Mouse (Mus musculus): ENCODE measurements around the gene Rprd1b. TPM values are rescaled to one million over a fixed set of nuclear protein-coding genes. Genes with fewer than 3 reads are reported as not detected.

The Rprd1b gene
- polyA plus RNA-seq, 1 experiment, result 11.4 TPM

DNA sequence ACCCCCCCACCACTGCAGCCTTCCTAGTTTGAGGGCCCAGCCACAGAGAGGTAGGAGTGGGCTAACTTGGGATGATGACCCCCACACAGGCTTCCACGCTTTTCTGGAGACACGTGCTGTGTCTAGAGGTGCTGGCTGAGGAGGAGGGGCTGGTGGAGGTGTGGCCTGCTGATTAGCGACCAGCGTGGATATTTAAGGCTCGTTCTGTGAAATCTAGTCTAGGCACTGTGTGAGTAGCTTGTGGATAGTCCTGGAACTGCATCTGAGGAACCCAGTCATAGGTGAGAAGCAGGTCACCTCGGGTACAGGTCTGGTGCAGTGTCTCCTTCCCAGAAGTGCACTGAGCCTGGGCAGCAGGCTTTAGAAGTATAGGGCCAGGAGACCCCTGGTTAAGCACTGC is 88.4 kb downstream of the Rprd1b start:
- Histone ChIP-seq H3ac (ENCODE audit: control insufficient read depth, insufficient read length, low read depth) (no peak overlapping the region), H3K4me3 (ENCODE audit: insufficient read depth, poor library complexity, severe bottlenecking) (no peak overlapping the region), H3K79me3 (ENCODE audit: low read depth) (no peaks in the 10 kb centered on the region), H3K79me2 (ENCODE audit: control insufficient read depth, insufficient read depth) (no peaks in the 10 kb centered on the region), H3K27me3 (ENCODE audit: control insufficient read depth, insufficient read depth, insufficient read length) (no peaks in the 10 kb centered on the region), H3K36me3 (ENCODE audit: control insufficient read depth, insufficient read depth) (no peaks in the 10 kb centered on the region)
- no peak for TF ChIP-seq MYOG (IDR thresholded peaks at IDR 0.05; ENCODE audit: control insufficient read depth, extremely low read depth, insufficient read length)

DNA sequence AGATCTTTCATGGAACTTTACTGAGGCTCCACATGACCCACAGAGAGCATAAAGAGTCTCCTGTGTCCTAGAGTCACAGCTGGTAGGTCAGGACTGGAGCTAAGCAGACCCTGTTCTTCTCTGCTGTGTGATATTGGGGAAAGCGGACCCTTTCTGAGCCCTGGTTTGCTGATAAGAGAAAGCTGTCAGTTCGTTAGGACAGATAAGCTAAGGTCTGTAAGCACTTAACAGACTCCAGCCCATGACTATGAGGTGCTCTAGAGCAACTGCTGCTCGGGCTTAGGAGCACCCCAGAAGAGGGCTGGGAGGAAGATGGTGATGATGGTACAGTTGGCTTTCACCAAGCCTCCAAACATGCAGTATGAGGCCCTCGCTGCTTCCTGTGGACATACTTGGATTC is 90.8 kb downstream of the Rprd1b start:
- Histone ChIP-seq H3K79me2 (ENCODE audit: control insufficient read depth, insufficient read depth) (no peaks in the 10 kb centered on the region), H3ac (ENCODE audit: control insufficient read depth, insufficient read length, low read depth) (no peak overlapping the region), H3K79me3 (ENCODE audit: low read depth) (no peaks in the 10 kb centered on the region), H3K36me3 (ENCODE audit: control insufficient read depth, insufficient read depth) (no peaks in the 10 kb centered on the region), H3K27me3 (ENCODE audit: control insufficient read depth, insufficient read depth, insufficient read length) (no peaks in the 10 kb centered on the region), H3K4me3 (ENCODE audit: insufficient read depth, poor library complexity, severe bottlenecking) (no peak overlapping the region)
- TF ChIP-seq CTCF (IDR thresholded peaks at IDR 0.05; ENCODE audit: control insufficient read depth, insufficient read depth, insufficient read length) (no peak), MYOG (IDR thresholded peaks at IDR 0.05; ENCODE audit: control insufficient read depth, extremely low read depth, insufficient read length) (no peak), MYOD1 (IDR thresholded peaks at IDR 0.05; ENCODE audit: control insufficient read depth, insufficient read length, low read depth) (no peak), MAX (IDR thresholded peaks at IDR 0.05) (no peak), USF1 (IDR thresholded peaks at IDR 0.05; ENCODE audit: low read depth) (no peak)

DNA sequence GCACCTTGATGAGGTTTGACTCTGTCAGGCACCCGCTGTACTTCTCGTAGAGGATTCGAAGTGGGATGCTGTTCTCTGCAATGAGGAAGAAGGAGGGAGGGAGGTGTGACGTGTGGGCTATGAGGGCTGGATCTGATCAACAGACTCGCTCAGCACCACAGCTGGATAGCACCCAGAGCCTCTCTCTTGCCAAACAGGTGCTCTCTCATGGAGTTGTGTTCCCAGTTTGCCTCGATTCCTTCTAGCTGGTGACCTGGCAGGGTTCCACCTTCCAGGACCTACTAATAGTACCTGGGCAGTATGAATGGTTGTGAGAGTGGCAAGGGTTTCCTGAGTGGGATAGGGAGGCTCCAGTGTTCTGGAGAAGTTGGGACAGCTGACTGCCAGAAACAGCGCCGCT is 91.9 kb downstream of the Rprd1b start:
- H3K79me3 ChIP-seq (ENCODE audit: low read depth), result no peaks in the 10 kb centered on the region
- H3K36me3 ChIP-seq (ENCODE audit: control insufficient read depth, insufficient read depth), result no peaks in the 10 kb centered on the region
- TF ChIP-seq USF1 (IDR thresholded peaks at IDR 0.05; ENCODE audit: low read depth), result no peak
- TF ChIP-seq FOSL1 (IDR thresholded peaks at IDR 0.05; ENCODE audit: insufficient read depth, low read length, poor library complexity, severe bottlenecking), result no peak
- TF ChIP-seq MYOD1 (IDR thresholded peaks at IDR 0.05; ENCODE audit: control insufficient read depth, insufficient read length, low read depth), result no peak
- TF ChIP-seq CEBPB (IDR thresholded peaks at IDR 0.05; ENCODE audit: low read depth), result no peak
- TF ChIP-seq CTCF (IDR thresholded peaks at IDR 0.05; ENCODE audit: control insufficient read depth, insufficient read depth, insufficient read length), result no peak
- no peak for TF ChIP-seq MAX (IDR thresholded peaks at IDR 0.05)
- no peak for TF ChIP-seq MYOG (IDR thresholded peaks at IDR 0.05; ENCODE audit: control insufficient read depth, extremely low read depth, insufficient read length)
- H3K79me2 ChIP-seq (ENCODE audit: control insufficient read depth, insufficient read depth), result no peaks in the 10 kb centered on the region
- no peaks in the 10 kb centered on the region for H3K27me3 ChIP-seq (ENCODE audit: control insufficient read depth, insufficient read depth, insufficient read length)
- H3K4me3 ChIP-seq (ENCODE audit: insufficient read depth, poor library complexity, severe bottlenecking), result no peak overlapping the region
- no peak overlapping the region for H3ac ChIP-seq (ENCODE audit: control insufficient read depth, insufficient read length, low read depth)

DNA sequence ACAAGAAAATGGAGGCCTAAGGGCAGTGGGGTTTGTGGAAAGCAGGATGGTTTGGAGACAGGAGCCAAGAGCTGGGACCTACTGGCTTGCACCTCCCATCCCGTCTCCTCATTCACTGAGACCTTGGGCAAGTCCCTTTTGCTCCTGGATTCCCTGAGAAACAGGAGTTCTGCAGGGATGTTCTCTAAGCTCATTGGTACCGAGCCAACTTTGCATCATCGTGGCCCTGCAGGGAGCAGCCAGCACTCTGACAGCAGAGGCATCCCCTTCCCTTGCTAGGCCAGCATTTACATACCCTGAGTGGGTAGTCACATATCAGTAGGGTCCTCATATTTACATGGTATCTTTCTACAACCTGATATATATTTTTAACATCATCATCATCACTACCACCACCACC is 92.6 kb downstream of the Rprd1b start:
- no peaks in the 10 kb centered on the region for H3K36me3 ChIP-seq (ENCODE audit: control insufficient read depth, insufficient read depth)
- H3K27me3 ChIP-seq (ENCODE audit: control insufficient read depth, insufficient read depth, insufficient read length), result no peaks in the 10 kb centered on the region
- no peak overlapping the region for H3K4me3 ChIP-seq (ENCODE audit: insufficient read depth, poor library complexity, severe bottlenecking)
- no peaks in the 10 kb centered on the region for H3K79me2 ChIP-seq (ENCODE audit: control insufficient read depth, insufficient read depth)
- TF ChIP-seq CEBPB (IDR thresholded peaks at IDR 0.05; ENCODE audit: low read depth) (no peak), MYOD1 (IDR thresholded peaks at IDR 0.05; ENCODE audit: control insufficient read depth, insufficient read length, low read depth) (no peak), MYOG (IDR thresholded peaks at IDR 0.05; ENCODE audit: control insufficient read depth, extremely low read depth, insufficient read length) (no peak), MAX (IDR thresholded peaks at IDR 0.05) (no peak), USF1 (IDR thresholded peaks at IDR 0.05; ENCODE audit: low read depth) (no peak), CTCF (IDR thresholded peaks at IDR 0.05; ENCODE audit: control insufficient read depth, insufficient read depth, insufficient read length) (no peak), FOSL1 (IDR thresholded peaks at IDR 0.05; ENCODE audit: insufficient read depth, low read length, poor library complexity, severe bottlenecking) (no peak)
- no peak overlapping the region for H3ac ChIP-seq (ENCODE audit: control insufficient read depth, insufficient read length, low read depth)
- no peaks in the 10 kb centered on the region for H3K79me3 ChIP-seq (ENCODE audit: low read depth)

DNA sequence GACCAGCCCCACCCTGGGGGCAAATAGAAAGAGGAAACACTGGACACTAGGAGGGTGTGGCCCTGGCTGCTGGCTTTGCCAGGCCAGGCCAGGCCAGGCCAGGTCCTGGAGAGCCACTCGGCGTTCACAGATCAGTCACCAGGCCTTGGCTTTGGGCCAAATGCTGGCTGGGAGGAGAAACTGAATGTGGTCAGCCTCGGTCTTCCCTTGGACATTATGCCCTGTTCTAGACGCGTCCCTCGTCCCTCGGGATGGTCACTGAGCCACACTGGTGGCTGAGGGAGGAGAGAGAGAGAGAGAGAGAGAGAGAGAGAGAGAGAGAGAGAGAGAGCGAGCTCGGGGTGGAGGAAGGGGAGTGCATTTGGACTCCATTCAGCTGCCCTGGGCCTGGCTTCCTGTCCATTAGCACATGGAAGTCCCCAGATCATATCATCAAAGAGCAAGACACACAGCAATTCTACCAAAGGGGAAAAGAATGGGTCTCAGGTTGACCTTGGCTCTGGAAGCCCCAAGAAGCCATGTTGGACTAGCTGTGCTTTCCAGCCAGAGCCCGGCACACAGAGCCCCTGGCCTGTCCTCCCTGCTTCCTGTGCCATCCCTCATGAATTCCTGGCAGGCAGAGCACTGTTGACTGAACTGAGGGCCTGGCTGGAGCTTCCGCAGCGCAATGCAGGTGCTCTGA is 93.5 kb downstream of the Rprd1b start:
- Histone ChIP-seq H3K79me3 (ENCODE audit: low read depth) (no peaks in the 10 kb centered on the region), H3K36me3 (ENCODE audit: control insufficient read depth, insufficient read depth) (no peaks in the 10 kb centered on the region), H3K79me2 (ENCODE audit: control insufficient read depth, insufficient read depth) (no peaks in the 10 kb centered on the region), H3K4me3 (ENCODE audit: insufficient read depth, poor library complexity, severe bottlenecking) (no peak overlapping the region), H3ac (ENCODE audit: control insufficient read depth, insufficient read length, low read depth) (no peak overlapping the region), H3K27me3 (ENCODE audit: control insufficient read depth, insufficient read depth, insufficient read length) (no peaks in the 10 kb centered on the region)
- no peak for TF ChIP-seq MAX (IDR thresholded peaks at IDR 0.05)
- no peak for TF ChIP-seq MYOD1 (IDR thresholded peaks at IDR 0.05; ENCODE audit: control insufficient read depth, insufficient read length, low read depth)

DNA sequence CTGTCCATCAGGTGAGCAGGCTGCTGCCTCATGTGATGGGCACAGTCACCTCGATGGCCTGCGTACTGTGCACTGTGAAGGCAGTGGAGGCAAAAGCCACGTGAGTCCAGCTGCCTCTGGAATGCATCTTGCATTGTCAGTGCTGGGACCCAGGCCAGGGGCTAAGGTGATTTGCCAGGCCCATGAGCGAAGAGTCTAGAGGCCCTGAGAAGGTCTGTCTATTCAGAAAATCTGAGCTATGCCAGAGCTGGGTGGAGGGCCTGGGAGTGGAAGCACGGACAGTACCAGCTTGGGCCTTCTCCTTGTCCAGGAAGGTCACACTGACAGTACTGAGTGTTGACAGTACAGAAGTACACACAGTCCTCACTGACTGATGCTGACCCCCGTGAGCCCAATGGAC is 94.5 kb downstream of the Rprd1b start:
- Histone ChIP-seq H3K27me3 (ENCODE audit: control insufficient read depth, insufficient read depth, insufficient read length) (no peaks in the 10 kb centered on the region), H3K4me3 (ENCODE audit: insufficient read depth, poor library complexity, severe bottlenecking) (no peak overlapping the region), H3ac (ENCODE audit: control insufficient read depth, insufficient read length, low read depth) (no peak overlapping the region), H3K36me3 (ENCODE audit: control insufficient read depth, insufficient read depth) (no peaks in the 10 kb centered on the region), H3K79me2 (ENCODE audit: control insufficient read depth, insufficient read depth) (no peaks in the 10 kb centered on the region), H3K79me3 (ENCODE audit: low read depth) (no peaks in the 10 kb centered on the region)
- TF ChIP-seq MYOG (IDR thresholded peaks at IDR 0.05; ENCODE audit: control insufficient read depth, extremely low read depth, insufficient read length) (no peak), MAX (IDR thresholded peaks at IDR 0.05) (no peak), USF1 (IDR thresholded peaks at IDR 0.05; ENCODE audit: low read depth) (no peak), FOSL1 (IDR thresholded peaks at IDR 0.05; ENCODE audit: insufficient read depth, low read length, poor library complexity, severe bottlenecking) (no peak), MYOD1 (IDR thresholded peaks at IDR 0.05; ENCODE audit: control insufficient read depth, insufficient read length, low read depth) (no peak), CTCF (IDR thresholded peaks at IDR 0.05; ENCODE audit: control insufficient read depth, insufficient read depth, insufficient read length) (no peak)

Measured in C2C12 (cell line).